ENCODE assay signal across 9 mouse cellular contexts in genomic region chr10:31504134-31504551, GRCm38 (mm10). TPM values are rescaled to one million over a fixed set of nuclear protein-coding genes. Genes with fewer than 3 reads are reported as not detected.
DNase-seq lines count a peak whose midpoint lies in the region; ATAC-seq lines count a peak whose summit lies in the region.
"Had no signal": no experiment of that assay in that cellular context is flagged by ENCODE, and none has a peak within 500 bp of the region (broad histone marks: within the 10 kb centered on the region; RNA-seq: fewer than 3 reads in every experiment).

No protein-coding gene starts in this region.

- no peak overlapping the region for H3K4me3 ChIP-seq in forebrain, embryonic 13.5 days
- H3K4me3 ChIP-seq in forebrain, embryonic 12.5 days (replicated peaks) = no peak overlapping the region
- no peak overlapping the region for H3K4me3 ChIP-seq in hindbrain, embryonic 14.5 days (replicated peaks; ENCODE audit: low read length)

- no peak overlapping the region for H3K4me2 ChIP-seq in forebrain, embryonic 13.5 days
- no peak overlapping the region for H3K4me2 ChIP-seq in forebrain, embryonic 12.5 days
- no peak overlapping the region for H3K4me2 ChIP-seq in hindbrain, embryonic 14.5 days (replicated peaks)

- 43% methylated on average over 3 of the region's 3 CpGs for WGBS in forebrain, embryonic 13.5 days
- 77% methylated on average over 3 of the region's 3 CpGs for WGBS in forebrain, embryonic 12.5 days
- WGBS in hindbrain, embryonic 14.5 days = 32% methylated on average over 3 of the region's 3 CpGs

- no peaks in the 10 kb centered on the region for H3K9me3 ChIP-seq in forebrain, embryonic 13.5 days (replicated peaks)
- no peaks in the 10 kb centered on the region for H3K9me3 ChIP-seq in forebrain, embryonic 12.5 days
- no peaks in the 10 kb centered on the region for H3K9me3 ChIP-seq in hindbrain, embryonic 14.5 days (ENCODE audit: control insufficient read depth, low read length)

- peak; percentile 81 for ATAC-seq in forebrain, embryonic 13.5 days
- ATAC-seq in forebrain, embryonic 12.5 days (ENCODE audit: low FRiP score) = no peak
- peak; percentile 87 for ATAC-seq in hindbrain, embryonic 14.5 days (ENCODE audit: low FRiP score)

- no peaks in the 10 kb centered on the region for H3K36me3 ChIP-seq in forebrain, embryonic 13.5 days (ENCODE audit: poor library complexity, severe bottlenecking)
- no peaks in the 10 kb centered on the region for H3K36me3 ChIP-seq in forebrain, embryonic 12.5 days (replicated peaks)
- no peaks in the 10 kb centered on the region for H3K36me3 ChIP-seq in hindbrain, embryonic 14.5 days (replicated peaks; ENCODE audit: control insufficient read depth, insufficient read depth)

- no peak overlapping the region for H3K27ac ChIP-seq in forebrain, embryonic 13.5 days
- H3K27ac ChIP-seq in forebrain, embryonic 12.5 days = no peak overlapping the region
- H3K27ac ChIP-seq in hindbrain, embryonic 14.5 days = no peak overlapping the region

- H3K9ac ChIP-seq in forebrain, embryonic 13.5 days = no peak overlapping the region
- H3K9ac ChIP-seq in forebrain, embryonic 12.5 days = no peak overlapping the region
- no peak overlapping the region for H3K9ac ChIP-seq in hindbrain, embryonic 14.5 days

- peak; percentile 49 for DNase-seq in urinary bladder, postnatal 14 days (ENCODE audit: low spot score)
- DNase-seq in urinary bladder, adult 2 months (ENCODE audit: low spot score) = no peak
- peak; percentile 60 for DNase-seq in hindbrain, embryonic 14.5 days (ENCODE audit: low spot score)
- DNase-seq in lung, postnatal 25 days (ENCODE audit: low spot score) = peak; percentile 51
- no peak for DNase-seq in embryo, embryonic 10 days (ENCODE audit: low spot score)
- DNase-seq in yolk sac, embryonic 10.5 days (ENCODE audit: low spot score) = no peak

- no peaks in the 10 kb centered on the region for H3K27me3 ChIP-seq in forebrain, embryonic 13.5 days
- no peaks in the 10 kb centered on the region for H3K27me3 ChIP-seq in forebrain, embryonic 12.5 days
- no peaks in the 10 kb centered on the region for H3K27me3 ChIP-seq in hindbrain, embryonic 14.5 days (ENCODE audit: control insufficient read depth, insufficient read depth, low read length)
- H3K27me3 ChIP-seq: CH12.LX had no signal

- no peaks in the 10 kb centered on the region for H3K4me1 ChIP-seq in forebrain, embryonic 13.5 days
- no peaks in the 10 kb centered on the region for H3K4me1 ChIP-seq in forebrain, embryonic 12.5 days
- H3K4me1 ChIP-seq in hindbrain, embryonic 14.5 days (replicated peaks; ENCODE audit: control insufficient read depth, insufficient read depth, low read length) = no peaks in the 10 kb centered on the region

RNA-seq across cellular contexts. Expression of gene Tpd52l1, which starts 58.4 kb away (rescaled TPM):
- 10.7 and 12.5 TPM in 2 replicates for polyA plus RNA-seq in forebrain, embryonic 13.5 days (2015; fragmentation: Nextera tagmentation; extraction: Ambion mirVana)
- 14.8 and 16.6 TPM in 2 replicates for polyA plus RNA-seq in forebrain, embryonic 12.5 days (2016; fragmentation: Nextera tagmentation; extraction: Ambion mirVana)
- 11.4 and 12.4 TPM in 2 replicates for polyA plus RNA-seq in urinary bladder, adult 2 months (2012; rRNA removed)
- 46.6 and 51.1 TPM in 2 replicates for polyA plus RNA-seq in hindbrain, embryonic 14.5 days (2014; fragmentation: Nextera tagmentation; extraction: Ambion mirVana)

Comparison
In these comparisons a context has a peak if more than half of its experiments do, and no peak if none do; other contexts are left out.
1. DNase-seq: peak in urinary bladder, postnatal 14 days (single experiment), hindbrain, embryonic 14.5 days (single experiment) and lung, postnatal 25 days (single experiment); none in urinary bladder, adult 2 months (single experiment), embryo, embryonic 10 days (single experiment) and yolk sac, embryonic 10.5 days (single experiment).